Comparison of ENCODE assay signal across 27 mouse cellular contexts in genomic region chr2:79145897-79146296, GRCm38 (mm10).
A peak's percentile ranks its signal among the peaks of the same experiment; 100 is the strongest.
DNase-seq lines count a peak whose midpoint lies in the region; ATAC-seq and TF ChIP-seq lines count a peak whose summit lies in the region.
"Had no signal": no experiment of that assay in that cellular context is flagged by ENCODE, and none has a peak within 500 bp of the region (broad histone marks: within the 10 kb centered on the region; RNA-seq: fewer than 3 reads in every experiment).

No protein-coding gene starts in this region.

- no peak overlapping the region for H3K9ac ChIP-seq in liver, embryonic 11.5 days (ENCODE audit: low read depth, low read length)
- no peak overlapping the region for H3K9ac ChIP-seq in forebrain, embryonic 15.5 days (replicated peaks)
- no peak overlapping the region for H3K9ac ChIP-seq in hindbrain, postnatal 0 days (replicated peaks; ENCODE audit: low read length)
- H3K9ac ChIP-seq: embryonic facial prominence, embryonic 12.5 days; embryonic facial prominence, embryonic 15.5 days; heart, embryonic 12.5 days; heart, embryonic 15.5 days; hindbrain, embryonic 14.5 days had no signal

- DNase-seq in layer of hippocampus, adult 2 months (ENCODE audit: low spot score in 2 of 2), result no peak
- no peak for DNase-seq in layer of hippocampus, postnatal 10 days (ENCODE audit: low spot score in 2 of 2)
- peak; percentile 6 for DNase-seq in 416B (ENCODE audit: low read depth)
- no peak for DNase-seq in liver, embryonic 11.5 days (ENCODE audit: low spot score)
- DNase-seq in hindbrain, postnatal 0 days (ENCODE audit: low spot score), result no peak
- DNase-seq: adrenal gland, postnatal 10 days; adrenal gland, postnatal 36 days; B cell, adult 2 months; cerebellum, adult 11 months; cerebellum, adult 9-10 months; cerebellum, postnatal 14 days; gastrocnemius, adult 2 months; gastrocnemius, postnatal 14 days; heart, adult 18-20 months; heart, postnatal 10 days; heart, postnatal 36 days had no signal

- H3K27ac ChIP-seq in layer of hippocampus, adult 2 months, result peak overlapping the region; percentile 70
- H3K27ac ChIP-seq in liver, embryonic 11.5 days (ENCODE audit: low read depth, low read length), result no peak overlapping the region
- no peak overlapping the region for H3K27ac ChIP-seq in forebrain, embryonic 15.5 days (replicated peaks)
- no peak overlapping the region for H3K27ac ChIP-seq in hindbrain, postnatal 0 days
- H3K27ac ChIP-seq: embryonic facial prominence, embryonic 12.5 days; embryonic facial prominence, embryonic 15.5 days; gastrocnemius, adult 2 months; heart, embryonic 15.5 days; hindbrain, embryonic 14.5 days had no signal

- peak; percentile 97 for ATAC-seq in granulocyte monocyte progenitor cell, adult 5-6 weeks (replicated peaks; ENCODE audit: poor library complexity, severe bottlenecking)
- ATAC-seq in megakaryocyte progenitor cell, adult 5-6 weeks (replicated peaks; ENCODE audit: poor library complexity), result peak; percentile 93
- ATAC-seq in liver, embryonic 11.5 days (replicated peaks; ENCODE audit: low FRiP score), result no peak
- ATAC-seq in forebrain, embryonic 15.5 days (replicated peaks), result no peak
- no peak for ATAC-seq in hindbrain, postnatal 0 days
- ATAC-seq: Patski had no signal

- no peaks in the 10 kb centered on the region for H3K36me3 ChIP-seq in liver, embryonic 11.5 days (ENCODE audit: control insufficient read depth, insufficient read depth, low read length)
- no peaks in the 10 kb centered on the region for H3K36me3 ChIP-seq in forebrain, embryonic 15.5 days
- no peaks in the 10 kb centered on the region for H3K36me3 ChIP-seq in hindbrain, postnatal 0 days (ENCODE audit: insufficient read depth, low read length)
- H3K36me3 ChIP-seq: embryonic facial prominence, embryonic 12.5 days; embryonic facial prominence, embryonic 15.5 days; G1E; heart, embryonic 12.5 days; heart, embryonic 15.5 days had no signal

- H3K9me3 ChIP-seq in liver, embryonic 11.5 days (ENCODE audit: control insufficient read depth, low read length), result no peaks in the 10 kb centered on the region
- H3K9me3 ChIP-seq in forebrain, embryonic 15.5 days, result no peaks in the 10 kb centered on the region
- no peaks in the 10 kb centered on the region for H3K9me3 ChIP-seq in hindbrain, postnatal 0 days (ENCODE audit: low read length)
- H3K9me3 ChIP-seq: embryonic facial prominence, embryonic 12.5 days; embryonic facial prominence, embryonic 15.5 days; G1E; heart, embryonic 12.5 days; heart, embryonic 15.5 days had no signal

- H3K4me2 ChIP-seq in liver, embryonic 11.5 days, result no peak overlapping the region
- no peak overlapping the region for H3K4me2 ChIP-seq in forebrain, embryonic 15.5 days (replicated peaks)
- H3K4me2 ChIP-seq in hindbrain, postnatal 0 days (ENCODE audit: low read depth, low read length), result no peak overlapping the region
- H3K4me2 ChIP-seq: embryonic facial prominence, embryonic 12.5 days; embryonic facial prominence, embryonic 15.5 days; heart, embryonic 12.5 days; heart, embryonic 15.5 days; hindbrain, embryonic 14.5 days had no signal

- no peak overlapping the region for H3K4me3 ChIP-seq in layer of hippocampus, adult 2 months
- H3K4me3 ChIP-seq in liver, embryonic 11.5 days (ENCODE audit: low read depth, low read length), result no peak overlapping the region
- H3K4me3 ChIP-seq in forebrain, embryonic 15.5 days, result no peak overlapping the region
- no peak overlapping the region for H3K4me3 ChIP-seq in hindbrain, postnatal 0 days (ENCODE audit: low read length)
- H3K4me3 ChIP-seq: embryonic facial prominence, embryonic 12.5 days; embryonic facial prominence, embryonic 15.5 days; gastrocnemius, adult 2 months; heart, embryonic 12.5 days; heart, embryonic 15.5 days had no signal

- TF ChIP-seq CTCF in layer of hippocampus, adult 2 months (conservative IDR thresholded peaks at IDR 0.05), result no peak
- TF ChIP-seq CTCF in hindbrain, postnatal 0 days (IDR thresholded peaks at IDR 0.05; ENCODE audit: low read depth), result no peak

- no peaks in the 10 kb centered on the region for H3K4me1 ChIP-seq in liver, embryonic 11.5 days (replicated peaks; ENCODE audit: control insufficient read depth, insufficient read depth, low read length)
- peaks cover 5% of the 10 kb centered on the region; the same call in 1 of the 2 replicates for H3K4me1 ChIP-seq in forebrain, embryonic 15.5 days
- H3K4me1 ChIP-seq in hindbrain, postnatal 0 days (ENCODE audit: insufficient read depth, low read length), result no peaks in the 10 kb centered on the region
- H3K4me1 ChIP-seq: embryonic facial prominence, embryonic 12.5 days; embryonic facial prominence, embryonic 15.5 days had no signal

- 68% methylated on average over 1 of the region's 1 CpGs for WGBS in liver, embryonic 11.5 days
- 64% methylated on average over 1 of the region's 1 CpGs for WGBS in forebrain, embryonic 15.5 days
- WGBS in hindbrain, postnatal 0 days, result 76% methylated on average over 1 of the region's 1 CpGs

- H3K27me3 ChIP-seq in liver, embryonic 11.5 days (replicated peaks; ENCODE audit: control insufficient read depth, insufficient read depth, low read length), result no peaks in the 10 kb centered on the region
- H3K27me3 ChIP-seq in forebrain, embryonic 15.5 days, result no peaks in the 10 kb centered on the region
- H3K27me3 ChIP-seq in hindbrain, postnatal 0 days (ENCODE audit: insufficient read depth, low read length), result no peaks in the 10 kb centered on the region
- H3K27me3 ChIP-seq: CH12.LX; embryonic facial prominence, embryonic 12.5 days; embryonic facial prominence, embryonic 15.5 days; heart, embryonic 12.5 days; heart, embryonic 15.5 days; Patski had no signal

Comparison
In these comparisons a context has a peak if more than half of its experiments do, and no peak if none do; other contexts are left out.
1. ATAC-seq: peak in granulocyte monocyte progenitor cell, adult 5-6 weeks (single experiment) and megakaryocyte progenitor cell, adult 5-6 weeks (single experiment); none in liver, embryonic 11.5 days (single experiment), forebrain, embryonic 15.5 days (single experiment) and hindbrain, postnatal 0 days (single experiment).